30 mouse cellular contexts compared by ENCODE assay signal in genomic region chr5:88805616-88806015, GRCm38 (mm10).
"Had no signal": no experiment of that assay in that cellular context is flagged by ENCODE, and none has a peak within 500 bp of the region (broad histone marks: within the 10 kb centered on the region; RNA-seq: fewer than 3 reads in every experiment).

No protein-coding gene starts in this region.

- H3K9me3 ChIP-seq: limb, embryonic 10.5 days; limb, embryonic 12.5 days; limb, embryonic 13.5 days; limb, embryonic 15.5 days; liver, embryonic 12.5 days; liver, embryonic 13.5 days; liver, embryonic 15.5 days; lung, embryonic 15.5 days; megakaryocyte, embryonic 14.5 days; midbrain, embryonic 10.5 days; midbrain, embryonic 12.5 days; midbrain, embryonic 13.5 days; midbrain, embryonic 15.5 days; neural tube, embryonic 12.5 days had no signal

- ATAC-seq: liver, embryonic 12.5 days; liver, postnatal 0 days; lung, postnatal 0 days; midbrain, embryonic 13.5 days had no signal

- H3K9ac ChIP-seq: limb, embryonic 12.5 days; limb, embryonic 13.5 days; limb, embryonic 15.5 days; liver, embryonic 12.5 days; liver, embryonic 13.5 days; liver, embryonic 14.5 days; liver, embryonic 15.5 days; liver, postnatal 0 days; lung, embryonic 14.5 days; lung, embryonic 15.5 days; midbrain, embryonic 12.5 days; midbrain, embryonic 15.5 days; neural tube, embryonic 12.5 days had no signal

- H3K4me3 ChIP-seq: limb, embryonic 10.5 days; limb, embryonic 12.5 days; limb, embryonic 13.5 days; limb, embryonic 15.5 days; liver, embryonic 12.5 days; liver, embryonic 13.5 days; liver, embryonic 15.5 days; lung, embryonic 15.5 days; megakaryocyte, embryonic 14.5 days; midbrain, embryonic 10.5 days; midbrain, embryonic 12.5 days; midbrain, embryonic 13.5 days; midbrain, embryonic 15.5 days; myocyte; neural tube, embryonic 12.5 days had no signal

- H3K27ac ChIP-seq: limb, embryonic 10.5 days; limb, embryonic 12.5 days; limb, embryonic 13.5 days; limb, embryonic 15.5 days; liver, embryonic 12.5 days; liver, embryonic 13.5 days; liver, embryonic 14.5 days; liver, embryonic 15.5 days; lung, embryonic 15.5 days; macrophage; midbrain, embryonic 10.5 days; midbrain, embryonic 12.5 days; midbrain, embryonic 13.5 days; midbrain, embryonic 15.5 days; neural tube, embryonic 12.5 days had no signal

- H3K4me1 ChIP-seq: liver, embryonic 12.5 days; liver, embryonic 13.5 days; liver, embryonic 15.5 days; lung, embryonic 15.5 days; megakaryocyte, embryonic 14.5 days; midbrain, embryonic 12.5 days; midbrain, embryonic 15.5 days; neural tube, embryonic 12.5 days had no signal

- H3K27me3 ChIP-seq: limb, embryonic 13.5 days; liver, embryonic 15.5 days; lung, embryonic 15.5 days; midbrain, embryonic 12.5 days; midbrain, embryonic 13.5 days; midbrain, embryonic 15.5 days; neural tube, embryonic 12.5 days had no signal

- H3K36me3 ChIP-seq: limb, embryonic 10.5 days; limb, embryonic 12.5 days; limb, embryonic 13.5 days; limb, embryonic 15.5 days; liver, embryonic 12.5 days; liver, embryonic 13.5 days; liver, embryonic 15.5 days; lung, embryonic 15.5 days; midbrain, embryonic 10.5 days; midbrain, embryonic 12.5 days; midbrain, embryonic 13.5 days; midbrain, embryonic 15.5 days; neural tube, embryonic 12.5 days had no signal

- H3K4me2 ChIP-seq: limb, embryonic 12.5 days; limb, embryonic 13.5 days; limb, embryonic 15.5 days; liver, embryonic 11.5 days; liver, embryonic 12.5 days; liver, embryonic 13.5 days; liver, embryonic 15.5 days; lung, embryonic 14.5 days; lung, embryonic 15.5 days; midbrain, embryonic 12.5 days; midbrain, embryonic 13.5 days; midbrain, embryonic 15.5 days; neural tube, embryonic 12.5 days had no signal

- DNase-seq: left cerebral cortex, postnatal 4 days; liver; liver, embryonic 13.5 days; liver, postnatal 0 days; lung, adult 18-20 months; lung, adult 2 months; lung, embryonic 14.5 days; lung, postnatal 10 days; lung, postnatal 14 days; lung, postnatal 36 days; lung, postnatal 4 days; midbrain, embryonic 14.5 days had no signal
